Mouse (Mus musculus) lung, postnatal 0 days (tissue): ENCODE measurements at regions not wholly inside any gene's neighbourhood (a gene's known extent, or its start where the extent isn't known, plus 50 kb on each side); places are given as distances from the start of the nearest gene placed in this dataset.

Experiments
- CTCF ChIP-seq: IDR thresholded peaks from 2 replicates; pipeline ENCODE4 v1.5.1; 2016; ENCODE audit warnings: antibody characterized with exemption, mild to moderate bottlenecking
- EP300 ChIP-seq: IDR thresholded peaks from 2 replicates; pipeline ENCODE4 v1.6.1; 2016; ENCODE audit warnings: antibody characterized with exemption, mild to moderate bottlenecking, control low read depth

DNA sequence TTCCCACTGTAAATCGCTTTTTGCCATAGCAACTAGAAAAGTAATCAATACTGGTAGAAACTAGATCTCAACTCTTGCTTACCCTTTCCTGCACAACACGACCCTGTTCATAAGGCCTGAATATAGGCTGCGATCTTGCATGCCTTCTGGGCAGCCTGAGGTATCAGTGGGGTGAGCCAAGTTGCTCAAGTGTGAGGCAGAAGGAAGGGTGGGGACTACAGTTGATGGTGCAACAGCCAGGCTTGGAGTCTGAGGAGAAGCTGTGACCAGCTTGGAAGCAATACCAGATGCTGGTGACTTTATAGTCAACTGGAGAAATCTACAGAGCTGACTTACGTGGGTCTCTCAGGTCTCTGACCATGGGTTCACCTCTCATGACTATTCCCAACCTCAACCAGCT is 123.3 kb downstream of the Bcl2l11 start:
- TF ChIP-seq EP300 (no peak), CTCF (no peak)
